8 mouse cellular contexts compared by ENCODE assay signal in genomic region chrX:135885411-135886233, GRCm38 (mm10). TPM values are rescaled to one million over a fixed set of nuclear protein-coding genes. Genes with fewer than 3 reads are reported as not detected.
A peak's percentile ranks its signal among the peaks of the same experiment; 100 is the strongest.
DNase-seq lines count a peak whose midpoint lies in the region; ATAC-seq and TF ChIP-seq lines count a peak whose summit lies in the region.

No protein-coding gene starts in this region.

- H3K4me2 ChIP-seq in hindbrain, embryonic 15.5 days = peak overlapping the region; percentile 57

- H3K27me3 ChIP-seq in hindbrain, embryonic 15.5 days = no peaks in the 10 kb centered on the region

- WGBS in hindbrain, embryonic 15.5 days = 24% methylated on average over 33 of the region's 41 CpGs

- H3K27ac ChIP-seq in gastrocnemius, adult 2 months = peak overlapping the region; percentile 71
- H3K27ac ChIP-seq in hindbrain, embryonic 15.5 days (replicated peaks) = peak overlapping the region; percentile 93

- H3K4me3 ChIP-seq in gastrocnemius, adult 2 months = peak overlapping the region; percentile 78
- peak overlapping the region; percentile 66 for H3K4me3 ChIP-seq in hindbrain, embryonic 15.5 days

- intact Hi-C loops in gastrocnemius, adult 2 months (cut with DNase I) = no loop called here

- H3K9ac ChIP-seq in hindbrain, embryonic 15.5 days = peak overlapping the region; percentile 74

- ATAC-seq in hindbrain, embryonic 15.5 days (ENCODE audit: low FRiP score, low read depth) = peak; percentile 99

- H3K9me3 ChIP-seq in hindbrain, embryonic 15.5 days = no peaks in the 10 kb centered on the region

- H3K36me3 ChIP-seq in hindbrain, embryonic 15.5 days = peaks cover 12% of the 10 kb centered on the region; the same call in 1 of the 2 replicates

- peaks cover 7% of the 10 kb centered on the region for H3K4me1 ChIP-seq in hindbrain, embryonic 15.5 days (replicated peaks)

- TF ChIP-seq CTCF in gastrocnemius, adult 2 months (IDR thresholded peaks at IDR 0.05) = peak; percentile 5; the same call in 1 of the 2 replicates

- peak; percentile 83 for DNase-seq in T-cell, adult 2 months (ENCODE audit: low spot score)
- DNase-seq in cerebellum, postnatal 36 days = peak; percentile 68 to 75
- peak; percentile 52 for DNase-seq in gastrocnemius, adult 2 months
- DNase-seq in left cerebral cortex, adult 11 months (ENCODE audit: low spot score) = peak; percentile 68
- peak; percentile 62 for DNase-seq in lung, postnatal 25 days (ENCODE audit: low spot score)
- peak; percentile 61 for DNase-seq in retina, postnatal 7 days (ENCODE audit: low read depth, low spot score)
- DNase-seq in urinary bladder, adult 18-20 months (ENCODE audit: low spot score in 2 of 2) = peak; percentile 25 to 30

RNA-seq across cellular contexts. Expression of gene Gprasp2, which starts 46.8 kb away (rescaled TPM):
- total RNA-seq in gastrocnemius, adult 2 months (2021) = 1 to 10 TPM in 1 of 2 experiments, under 1 TPM in 1; 0.79 to 3.6 TPM
- polyA plus RNA-seq in hindbrain, embryonic 15.5 days (2015; fragmentation: Nextera tagmentation; extraction: Ambion mirVana) = 193 and 215 TPM in 2 replicates

Comparison
In these comparisons a context has a peak if more than half of its experiments do, and no peak if none do; other contexts are left out.
1. Peak in every context shown above with its lines: DNase-seq, ATAC-seq, H3K4me3 ChIP-seq and H3K27ac ChIP-seq.
2. DNase-seq: peak in every context shown above with its lines; median percentile 83 in T-cell, adult 2 months; 72 in cerebellum, postnatal 36 days; 68 in left cerebral cortex, adult 11 months; 62 in lung, postnatal 25 days; 61 in retina, postnatal 7 days; 52 in gastrocnemius, adult 2 months; 28 in urinary bladder, adult 18-20 months.